Mouse (Mus musculus): ENCODE data around the gene Gm11042. TPM values are rescaled to one million over a fixed set of nuclear protein-coding genes. Genes with fewer than 3 reads are reported as not detected.
A peak's percentile ranks its signal among the peaks of the same experiment; 100 is the strongest.

Gene Gm11042
- polyA plus RNA-seq (2015; fragmentation: Nextera tagmentation; extraction: Ambion mirVana) = not detected in 2 replicates

GRCm38 (mm10) chr12:74316344-74316973 lies at the start of gene Gm11042:
Gene Gm11042 (minus strand): TSS chr12:74316394.
- H3K9me3 ChIP-seq = no peaks in the 10 kb centered on the region
- H3K4me1 ChIP-seq = peaks cover 3% of the 10 kb centered on the region; the same call in 1 of the 2 replicates

DNA sequence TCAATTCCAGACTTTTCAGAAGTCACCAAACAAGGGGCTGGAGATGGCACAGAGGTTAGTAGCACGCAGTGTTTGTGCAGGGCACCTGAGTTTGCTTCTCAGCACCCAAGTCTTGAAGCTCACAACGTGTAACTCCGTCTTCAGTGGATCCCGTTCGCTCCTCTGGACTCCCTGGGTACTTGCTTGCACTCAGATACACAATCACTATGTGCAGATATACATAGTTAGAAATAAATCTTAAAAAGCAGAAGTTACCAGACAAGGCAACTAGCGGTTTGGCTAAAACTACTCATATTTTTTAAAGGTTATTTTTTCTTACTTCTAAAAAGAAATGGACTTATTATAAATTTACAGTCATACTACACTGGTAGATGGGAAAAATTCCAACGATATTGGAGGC lies 48.3 kb upstream of the Gm11042 start:
- Histone ChIP-seq H3K27ac (no peak overlapping the region), H3K4me2 (no peak overlapping the region), H3K4me3 (no peak overlapping the region), H3K27me3 (no peaks in the 10 kb centered on the region), H3K36me3 (no peaks in the 10 kb centered on the region), H3K4me1 (peaks cover 4% of the 10 kb centered on the region), H3K9ac (no peak overlapping the region), H3K9me3 (no peaks in the 10 kb centered on the region)
- no peak for ATAC-seq (ENCODE audit: insufficient number of reproducible peaks, low FRiP score, low TSS enrichment, low read depth)
- WGBS = 82% methylated on average over 7 of the region's 7 CpGs

More at GRCm38 (mm10) chr12:74316344-74316973, at the start of gene Gm11042:
- 28% methylated on average over 18 of the region's 18 CpGs for WGBS
- peaks cover 4% of the 10 kb centered on the region; the same call in 1 of the 2 replicates for H3K27me3 ChIP-seq
- ATAC-seq (ENCODE audit: insufficient number of reproducible peaks, low FRiP score, low TSS enrichment, low read depth) = no peak
- peak within 1 kb of the TSS; percentile 45; the same call in 1 of the 2 replicates for H3K9ac ChIP-seq
- H3K36me3 ChIP-seq = no peaks in the 10 kb centered on the region
- peak within 1 kb of the TSS; percentile 52 for H3K4me2 ChIP-seq
- peak within 1 kb of the TSS; percentile 47; the same call in 1 of the 2 replicates for H3K27ac ChIP-seq
- peak within 1 kb of the TSS; percentile 51 for H3K4me3 ChIP-seq

DNA sequence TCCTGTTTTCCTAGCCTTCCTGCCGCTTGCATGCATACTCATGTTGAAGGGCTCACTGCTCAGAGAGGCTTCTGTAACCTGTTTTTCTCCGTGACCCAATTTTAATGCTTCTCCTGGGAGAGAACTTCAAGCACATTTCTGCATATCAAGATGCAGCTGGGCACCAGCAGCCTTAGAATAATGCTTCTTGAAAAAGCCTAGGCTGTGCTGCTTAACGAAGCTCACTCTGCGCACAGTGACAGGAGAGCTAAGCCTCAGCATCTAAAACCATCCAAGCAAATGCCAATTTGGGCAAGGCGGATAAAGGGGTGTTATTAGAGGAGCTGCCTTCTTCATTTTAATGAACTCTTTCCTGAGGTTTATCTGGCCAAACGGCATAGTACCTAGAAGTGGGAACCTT lies 46.9 kb upstream of the Gm11042 start:
- 39% methylated on average over 6 of the region's 6 CpGs for WGBS

DNA sequence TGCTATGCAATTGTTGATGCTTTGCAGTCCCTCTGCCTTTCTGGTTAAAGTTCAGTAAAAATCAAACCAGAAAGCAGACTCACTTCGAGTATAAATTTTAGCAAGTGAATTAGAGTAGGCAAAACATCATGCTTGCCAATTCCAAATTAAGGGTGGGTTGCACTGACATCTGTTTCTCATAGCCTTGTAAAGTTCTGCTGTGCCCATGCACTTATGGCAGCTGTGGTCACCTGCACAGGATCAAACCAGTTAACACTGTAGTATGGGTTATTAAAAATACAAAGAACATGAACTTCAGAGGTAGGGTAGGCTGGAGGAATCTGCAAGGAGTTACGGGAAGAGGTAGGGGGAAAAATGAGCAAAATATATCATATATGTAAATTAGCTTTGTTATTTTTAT lies 46.3 kb upstream of the Gm11042 start:
- no peak for ATAC-seq (ENCODE audit: insufficient number of reproducible peaks, low FRiP score, low TSS enrichment, low read depth)
- no peak overlapping the region for H3K27ac ChIP-seq
- H3K36me3 ChIP-seq = no peaks in the 10 kb centered on the region
- H3K4me2 ChIP-seq = no peak overlapping the region
- no peaks in the 10 kb centered on the region for H3K27me3 ChIP-seq
- no peak overlapping the region for H3K9ac ChIP-seq
- peaks cover 4% of the 10 kb centered on the region for H3K4me1 ChIP-seq
- no peaks in the 10 kb centered on the region for H3K9me3 ChIP-seq
- 34% methylated on average over 2 of the region's 2 CpGs for WGBS
- no peak overlapping the region for H3K4me3 ChIP-seq

More for the DNA sequence above, 46.9 kb upstream of the Gm11042 start:
- Histone ChIP-seq H3K4me3 (no peak overlapping the region), H3K27me3 (no peaks in the 10 kb centered on the region), H3K27ac (no peak overlapping the region), H3K9me3 (no peaks in the 10 kb centered on the region), H3K36me3 (no peaks in the 10 kb centered on the region), H3K9ac (no peak overlapping the region), H3K4me1 (peaks cover 4% of the 10 kb centered on the region), H3K4me2 (no peak overlapping the region)
- ATAC-seq (ENCODE audit: insufficient number of reproducible peaks, low FRiP score, low TSS enrichment, low read depth) = no peak

- Histone ChIP-seq H3K27ac (no peak overlapping the region), H3K9me3 (no peaks in the 10 kb centered on the region; the same call in 1 of the 2 replicates), H3K36me3 (no peaks in the 10 kb centered on the region), H3K4me3 (no peak overlapping the region), H3K4me2 (no peak overlapping the region), H3K9ac (no peak overlapping the region), H3K27me3 (no peaks in the 10 kb centered on the region), H3K4me1 (peaks cover 4% of the 10 kb centered on the region)
- WGBS = 66% methylated on average over 5 of the region's 5 CpGs
- no peak for ATAC-seq (ENCODE audit: insufficient number of reproducible peaks, low FRiP score, low TSS enrichment, low read depth)
These were observed 43.6 kb upstream of the Gm11042 start for GRCm38 (mm10) chr12:74359791-74360190.

- H3K4me2 ChIP-seq = no peak overlapping the region
- H3K4me3 ChIP-seq = no peak overlapping the region
- 31% methylated on average over 6 of the region's 6 CpGs for WGBS
- no peaks in the 10 kb centered on the region; the same call in 1 of the 2 replicates for H3K9me3 ChIP-seq
- H3K36me3 ChIP-seq = no peaks in the 10 kb centered on the region
- H3K27ac ChIP-seq = no peak overlapping the region
- H3K27me3 ChIP-seq = no peaks in the 10 kb centered on the region
- no peak overlapping the region for H3K9ac ChIP-seq
- no peaks in the 10 kb centered on the region; the same call in none of the 2 replicates for H3K4me1 ChIP-seq
- ATAC-seq (ENCODE audit: insufficient number of reproducible peaks, low FRiP score, low TSS enrichment, low read depth) = no peak
These were observed 41.6 kb upstream of the Gm11042 start for GRCm38 (mm10) chr12:74357806-74358205.

DNA sequence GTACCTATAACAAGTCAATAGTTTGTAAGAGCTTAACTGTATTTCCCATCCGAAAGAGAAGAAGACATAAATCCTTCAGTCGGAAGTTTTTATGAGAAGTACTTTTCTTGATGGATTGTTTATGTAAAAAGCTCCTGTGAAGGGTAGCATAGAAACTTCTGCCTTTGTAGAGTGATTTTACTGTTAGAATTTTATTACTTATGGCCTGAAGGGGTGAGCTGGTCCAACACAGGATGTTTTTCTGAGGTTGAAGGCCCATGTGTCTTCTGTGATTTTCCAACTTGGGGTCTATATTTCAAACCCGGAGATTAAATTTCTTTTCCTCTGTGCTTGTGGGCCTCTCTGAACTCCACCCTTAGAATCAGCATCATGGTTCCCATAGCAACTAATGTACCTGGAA lies 26.5 kb upstream of the Gm11042 start:
- ATAC-seq (ENCODE audit: insufficient number of reproducible peaks, low FRiP score, low TSS enrichment, low read depth) = no peak
- Histone ChIP-seq H3K9me3 (no peaks in the 10 kb centered on the region), H3K27ac (no peak overlapping the region), H3K4me1 (no peaks in the 10 kb centered on the region), H3K27me3 (no peaks in the 10 kb centered on the region), H3K4me2 (no peak overlapping the region), H3K36me3 (no peaks in the 10 kb centered on the region), H3K9ac (no peak overlapping the region), H3K4me3 (no peak overlapping the region)
- WGBS = 23% methylated on average over 3 of the region's 3 CpGs

DNA sequence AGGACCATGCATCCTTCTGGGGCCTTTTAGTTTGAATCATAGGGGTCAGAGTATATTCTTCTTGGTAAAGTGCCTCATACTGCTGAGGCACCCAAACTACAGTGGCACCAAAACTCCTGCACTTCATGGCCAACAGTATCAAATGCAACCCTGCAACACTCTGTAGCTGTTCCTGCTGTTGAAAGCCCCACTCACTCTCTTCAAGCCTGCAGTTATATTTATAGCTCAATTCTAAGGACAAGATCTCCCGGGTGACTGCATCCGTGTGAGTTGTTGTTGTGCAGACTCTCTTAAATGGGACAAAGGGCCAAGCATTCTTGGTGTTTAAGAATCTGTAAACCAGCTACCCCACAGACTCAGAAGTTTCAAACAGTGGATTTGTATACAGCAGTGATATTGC lies 23.9 kb upstream of the Gm11042 start:
- H3K27ac ChIP-seq = no peak overlapping the region
- WGBS = 70% methylated on average over 2 of the region's 2 CpGs
- no peaks in the 10 kb centered on the region for H3K4me1 ChIP-seq
- H3K4me2 ChIP-seq = no peak overlapping the region
- H3K27me3 ChIP-seq = no peaks in the 10 kb centered on the region
- no peaks in the 10 kb centered on the region for H3K9me3 ChIP-seq
- no peak overlapping the region for H3K9ac ChIP-seq
- no peak for ATAC-seq (ENCODE audit: insufficient number of reproducible peaks, low FRiP score, low TSS enrichment, low read depth)
- H3K4me3 ChIP-seq = no peak overlapping the region
- H3K36me3 ChIP-seq = no peaks in the 10 kb centered on the region

DNA sequence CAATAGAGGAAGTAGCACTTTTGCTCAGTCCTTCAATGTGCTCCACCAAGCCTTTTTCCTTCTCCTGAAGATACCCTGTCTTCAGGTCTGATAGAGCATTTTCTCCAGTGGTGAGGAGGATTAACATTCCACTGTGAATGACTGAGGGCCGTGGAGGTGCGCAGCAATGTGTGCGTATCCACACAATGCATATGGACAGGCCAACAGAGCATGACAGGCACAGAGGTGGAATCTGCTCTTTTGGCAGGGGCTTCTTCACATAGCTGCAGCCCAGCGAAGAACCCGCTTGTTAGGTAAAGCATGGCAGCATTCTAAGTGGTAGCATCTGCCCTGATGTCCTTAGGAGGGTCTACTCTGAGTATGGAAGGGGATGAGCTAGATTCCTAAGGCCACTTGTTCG lies 17.5 kb upstream of the Gm11042 start:
- no peak overlapping the region for H3K4me2 ChIP-seq
- H3K4me1 ChIP-seq = no peaks in the 10 kb centered on the region
- WGBS = 89% methylated on average over 6 of the region's 6 CpGs
- H3K27me3 ChIP-seq = peaks cover 3% of the 10 kb centered on the region; the same call in 1 of the 2 replicates
- no peak for ATAC-seq (ENCODE audit: insufficient number of reproducible peaks, low FRiP score, low TSS enrichment, low read depth)
- H3K9me3 ChIP-seq = no peaks in the 10 kb centered on the region
- no peak overlapping the region for H3K27ac ChIP-seq
- H3K9ac ChIP-seq = no peak overlapping the region
- no peaks in the 10 kb centered on the region for H3K36me3 ChIP-seq
- no peak overlapping the region for H3K4me3 ChIP-seq

GRCm38 (mm10) chr12:74333016-74333415 lies 16.8 kb upstream of the Gm11042 start:
- Histone ChIP-seq H3K27me3 (peaks cover 3% of the 10 kb centered on the region; the same call in 1 of the 2 replicates), H3K4me1 (no peaks in the 10 kb centered on the region), H3K9ac (no peak overlapping the region), H3K4me3 (no peak overlapping the region), H3K4me2 (no peak overlapping the region), H3K27ac (no peak overlapping the region), H3K9me3 (no peaks in the 10 kb centered on the region), H3K36me3 (no peaks in the 10 kb centered on the region)
- no peak for ATAC-seq (ENCODE audit: insufficient number of reproducible peaks, low FRiP score, low TSS enrichment, low read depth)
- WGBS = 28% methylated on average over 13 of the region's 13 CpGs

- peaks cover 3% of the 10 kb centered on the region; the same call in 1 of the 2 replicates for H3K27me3 ChIP-seq
- ATAC-seq (ENCODE audit: insufficient number of reproducible peaks, low FRiP score, low TSS enrichment, low read depth) = no peak
- 88% methylated on average over 6 of the region's 6 CpGs for WGBS
- H3K9me3 ChIP-seq = no peaks in the 10 kb centered on the region
- H3K9ac ChIP-seq = no peak overlapping the region
- H3K4me1 ChIP-seq = no peaks in the 10 kb centered on the region
- no peak overlapping the region for H3K4me2 ChIP-seq
- H3K4me3 ChIP-seq = no peak overlapping the region
- H3K27ac ChIP-seq = no peak overlapping the region
- H3K36me3 ChIP-seq = no peaks in the 10 kb centered on the region
These were observed 13.6 kb upstream of the Gm11042 start for GRCm38 (mm10) chr12:74329759-74330158.

GRCm38 (mm10) chr12:74326644-74327043 lies 10.4 kb upstream of the Gm11042 start:
- WGBS = 78% methylated on average over 3 of the region's 3 CpGs
- no peak for ATAC-seq (ENCODE audit: insufficient number of reproducible peaks, low FRiP score, low TSS enrichment, low read depth)
- no peaks in the 10 kb centered on the region for H3K9me3 ChIP-seq
- H3K36me3 ChIP-seq = no peaks in the 10 kb centered on the region
- H3K4me3 ChIP-seq = no peak overlapping the region
- no peaks in the 10 kb centered on the region for H3K4me1 ChIP-seq
- no peak overlapping the region for H3K27ac ChIP-seq
- no peak overlapping the region for H3K4me2 ChIP-seq
- no peak overlapping the region for H3K9ac ChIP-seq
- H3K27me3 ChIP-seq = no peaks in the 10 kb centered on the region
